Mouse (Mus musculus) heart, postnatal 0 days (tissue): ENCODE results near the gene Bmp8a.

ENCODE experiments used
- CTCF ChIP-seq: IDR thresholded peaks from 2 replicates; pipeline ENCODE4 v1.5.1; 2016; ENCODE audit warnings: antibody characterized with exemption, control low read depth, low read depth
- EP300 ChIP-seq: IDR thresholded peaks from 2 replicates; pipeline ENCODE4 v1.6.1; 2016; ENCODE audit warnings: antibody characterized with exemption, low read depth

DNA sequence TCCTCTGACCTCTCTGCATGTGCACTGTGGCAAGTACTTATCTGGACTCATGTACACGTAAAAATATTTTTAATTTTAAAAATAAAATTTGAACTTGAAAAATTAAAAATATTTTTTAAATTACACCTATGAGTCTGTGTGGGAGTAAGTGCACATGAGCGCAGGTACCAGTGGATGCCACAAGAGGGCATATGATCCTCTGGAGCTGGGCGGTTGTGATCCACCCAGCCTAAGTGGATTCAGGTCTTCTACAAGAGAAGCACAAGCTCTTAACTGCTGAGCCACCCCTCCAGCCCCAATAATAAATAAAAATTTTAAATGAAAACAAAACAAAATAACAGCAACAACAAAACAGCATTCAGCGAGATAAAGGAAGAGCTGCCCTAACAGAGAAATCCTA, 9.9 kb downstream of the Bmp8a start:
- TF ChIP-seq CTCF (no peak), EP300 (no peak)
